Mouse (Mus musculus) cerebral cortex, adult 2 months (tissue): ENCODE measurements around the gene Nr2c1.

Experiments used
- WGBS: fragments of 180-500 bp; shearing (Covaris S2); methylation state at CpG from one replicate; pipeline ENCODE4 v1.1.7; 2018; 5-methylcytosine and 5-hydroxymethylcytosine counted together

Gene Nr2c1

GRCm38 (mm10) chr10:94138890-94139482, 8.8 kb upstream of the Nr2c1 start:
- WGBS, result 89% methylated on average over 10 of the region's 10 CpGs

GRCm38 (mm10) chr10:94140227-94140931, 7.4 kb upstream of the Nr2c1 start:
- WGBS, result 81% methylated on average over 3 of the region's 3 CpGs

GRCm38 (mm10) chr10:94142427-94142826, 5.4 kb upstream of the Nr2c1 start:
- WGBS, result 94% methylated on average over 3 of the region's 3 CpGs

GRCm38 (mm10) chr10:94144581-94144980, 3.2 kb upstream of the Nr2c1 start:
- WGBS, result 41% methylated on average over 5 of the region's 5 CpGs

GRCm38 (mm10) chr10:94147391-94147755, 450 bp upstream of the Nr2c1 start:
- 7% methylated on average over 8 of the region's 8 CpGs for WGBS

- WGBS, result 77% methylated on average over 4 of the region's 4 CpGs
Measured at GRCm38 (mm10) chr10:94151488-94151887, 3.7 kb downstream of the Nr2c1 start.

- WGBS, result 91% methylated on average over 6 of the region's 6 CpGs
Measured at GRCm38 (mm10) chr10:94158962-94159361, 11.1 kb downstream of the Nr2c1 start.

GRCm38 (mm10) chr10:94159406-94159805, 11.6 kb downstream of the Nr2c1 start:
- 96% methylated on average over 4 of the region's 4 CpGs for WGBS

GRCm38 (mm10) chr10:94161051-94161765, 13.4 kb downstream of the Nr2c1 start:
- 94% methylated on average over 5 of the region's 5 CpGs for WGBS

GRCm38 (mm10) chr10:94162031-94162430, 14.2 kb downstream of the Nr2c1 start:
- 95% methylated on average over 7 of the region's 7 CpGs for WGBS

- 90% methylated on average over 5 of the region's 5 CpGs for WGBS
Measured at GRCm38 (mm10) chr10:94164104-94164845, 16.5 kb downstream of the Nr2c1 start.

- 94% methylated on average over 16 of the region's 16 CpGs for WGBS
Measured at GRCm38 (mm10) chr10:94165426-94165825, 17.6 kb downstream of the Nr2c1 start.

GRCm38 (mm10) chr10:94167051-94167750, 19.4 kb downstream of the Nr2c1 start:
- WGBS, result 73% methylated on average over 11 of the region's 11 CpGs

GRCm38 (mm10) chr10:94171440-94172130, 23.8 kb downstream of the Nr2c1 start:
- 68% methylated on average over 12 of the region's 12 CpGs for WGBS

- WGBS, result 74% methylated on average over 11 of the region's 11 CpGs
Measured at GRCm38 (mm10) chr10:94172137-94172536, 24.3 kb downstream of the Nr2c1 start.

GRCm38 (mm10) chr10:94172706-94173105, 24.9 kb downstream of the Nr2c1 start:
- WGBS, result 57% methylated on average over 6 of the region's 6 CpGs

GRCm38 (mm10) chr10:94174652-94175051, 26.8 kb downstream of the Nr2c1 start:
- 78% methylated on average over 7 of the region's 7 CpGs for WGBS

GRCm38 (mm10) chr10:94183199-94183598, 35.4 kb downstream of the Nr2c1 start:
- 69% methylated on average over 4 of the region's 4 CpGs for WGBS

GRCm38 (mm10) chr10:94198482-94199405, 50.9 kb downstream of the Nr2c1 start, which contains the start of gene Ndufa12:
Gene Ndufa12, plus strand, starts transcription at chr10:94198720.
- under 1% methylated on average over 46 of the region's 46 CpGs for WGBS

- 93% methylated on average over 4 of the region's 4 CpGs for WGBS
Measured at GRCm38 (mm10) chr10:94204973-94205372, 57.1 kb downstream of the Nr2c1 start.
